Mouse (Mus musculus) ES-E14 (cell line): ENCODE results near the gene Gal3st3.

Experiments
- HCFC1 ChIP-seq: IDR thresholded peaks from 2 replicates; pipeline ENCODE4 v1.6.1; 2012; ENCODE audit warnings: low read length, inconsistent platforms, borderline replicate concordance; ENCODE audit not compliant: insufficient read depth
- ZC3H11A ChIP-seq: IDR thresholded peaks from 2 replicates; pipeline ENCODE4 v1.6.1; 2012; ENCODE audit warnings: low read depth, mild to moderate bottlenecking, inconsistent platforms, low read length, borderline replicate concordance

DNA sequence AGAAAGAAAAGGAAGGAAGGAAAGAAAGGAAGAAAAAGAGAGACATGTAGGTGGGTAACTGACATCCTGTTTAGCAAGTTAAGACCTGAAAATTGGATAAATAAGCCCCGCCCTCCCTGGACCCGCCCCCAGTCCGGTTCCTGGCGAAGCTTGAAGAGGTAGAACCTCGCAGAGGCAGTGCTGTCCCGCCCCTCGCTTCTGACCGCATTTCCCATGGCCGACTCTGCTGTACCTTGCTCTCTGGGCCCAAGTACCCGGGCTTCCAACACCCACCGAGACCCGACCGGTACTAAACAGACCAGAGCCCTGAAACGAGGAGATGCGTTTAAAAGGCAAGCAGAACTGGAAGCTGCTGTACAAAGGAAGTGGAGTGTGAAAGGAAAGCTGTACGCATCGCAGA lies 25.7 kb downstream of the Gal3st3 start:
- TF ChIP-seq HCFC1 (no peak), ZC3H11A (no peak)
